Mouse (Mus musculus) myocyte (in vitro differentiated cells): Measurements from ENCODE around the gene Ubash3b. TPM values are rescaled to one million over a fixed set of nuclear protein-coding genes. Genes with fewer than 3 reads are reported as not detected.

Source experiments
- H3K27me3 ChIP-seq: one replicate; pipeline ENCODE4 v1.6.1; 2011; ENCODE audit not compliant: control insufficient read depth, insufficient read depth, insufficient read length
- H3K36me3 ChIP-seq: one replicate; pipeline ENCODE4 v1.6.1; 2011; ENCODE audit not compliant: control insufficient read depth, insufficient read depth
- H3K4me2 ChIP-seq: one replicate; pipeline ENCODE4 v1.6.1; 2011; ENCODE audit warnings: low read depth, control low read depth
- H3K4me3 ChIP-seq: one replicate; pipeline ENCODE4 v1.5.1; 2011; ENCODE audit warnings: mild to moderate bottlenecking, control low read depth, moderate library complexity
- H3K79me2 ChIP-seq: one replicate; pipeline ENCODE4 v1.6.1; 2011; ENCODE audit not compliant: control insufficient read depth, insufficient read depth
- H3ac ChIP-seq: one replicate; pipeline ENCODE4 v1.6.1; 2011; ENCODE audit not compliant: control insufficient read depth, insufficient read length
- CEBPB ChIP-seq: IDR thresholded peaks from 2 replicates; pipeline ENCODE4 v1.6.1; 2011; ENCODE audit warnings: mild to moderate bottlenecking, moderate library complexity; ENCODE audit not compliant: poor library complexity, insufficient read depth, severe bottlenecking
- E2F4 ChIP-seq: IDR thresholded peaks from one replicate; pipeline ENCODE4 v1.6.1; 2011; ENCODE audit warnings: mild to moderate bottlenecking, control low read depth, moderate library complexity; ENCODE audit not compliant: insufficient read depth
- MAX ChIP-seq: IDR thresholded peaks from one replicate; pipeline ENCODE4 v1.6.1; 2011; ENCODE audit warnings: low read depth, mild to moderate bottlenecking, control low read depth
- MYOD1 ChIP-seq, 3 experiments: IDR thresholded peaks; one replicate each; pipeline ENCODE4 v1.6.1; 2011; ENCODE audit warnings: control low read depth in 2 of 3, low read depth in 2 of 3, mild to moderate bottlenecking in 2 of 3, moderate library complexity in 1 of 3; ENCODE audit not compliant: insufficient read length in 2 of 3, control insufficient read depth in 1 of 3
- MYOG ChIP-seq, 3 experiments: IDR thresholded peaks; one replicate each; pipeline ENCODE4 v1.6.1; 2011; ENCODE audit warnings: control low read depth in 2 of 3, low read depth in 2 of 3, mild to moderate bottlenecking in 2 of 3; ENCODE audit not compliant: insufficient read length in 2 of 3, control insufficient read depth in 1 of 3, insufficient read depth in 1 of 3
- POLR2A ChIP-seq: IDR thresholded peaks from one replicate; pipeline ENCODE4 v1.6.1; 2011; ENCODE audit warnings: low read depth, mild to moderate bottlenecking, control low read depth, moderate library complexity; ENCODE audit not compliant: insufficient read length
- POLR2AphosphoS2 ChIP-seq: IDR thresholded peaks from one replicate; pipeline ENCODE4 v1.6.1; 2011; ENCODE audit warnings: low read depth, control low read depth; ENCODE audit not compliant: insufficient read length
- REST ChIP-seq: IDR thresholded peaks from one replicate; pipeline ENCODE4 v1.6.1; 2011; ENCODE audit warnings: mild to moderate bottlenecking, control low read depth, moderate library complexity; ENCODE audit not compliant: insufficient read depth, insufficient read length
- SRF ChIP-seq: IDR thresholded peaks from one replicate; pipeline ENCODE4 v1.6.1; 2011; ENCODE audit warnings: low read depth; ENCODE audit not compliant: control insufficient read depth, insufficient read length
- TCF12 ChIP-seq: IDR thresholded peaks from one replicate; pipeline ENCODE4 v1.6.1; 2011; ENCODE audit warnings: mild to moderate bottlenecking, control low read depth; ENCODE audit not compliant: poor library complexity, insufficient read depth, severe bottlenecking
- TCF3 ChIP-seq: IDR thresholded peaks from one replicate; pipeline ENCODE4 v1.6.1; 2011; ENCODE audit warnings: low read depth, control low read depth; ENCODE audit not compliant: insufficient read length
- USF1 ChIP-seq: IDR thresholded peaks from one replicate; pipeline ENCODE4 v1.6.1; 2011; ENCODE audit warnings: low read depth, mild to moderate bottlenecking, control low read depth, moderate library complexity
- polyA plus RNA-seq: library from polyadenylated mRNA; unstranded; fragments of >200 nt; fragmentation: generic; extraction: Trizol; gene quantifications from one replicate; pipeline ENCODE4 v1.2.1, GENCODE M21; 2012; ENCODE audit warnings: missing spikeins

Ubash3b gene
- polyA plus RNA-seq, 1 experiment, result 5.9 TPM

DNA sequence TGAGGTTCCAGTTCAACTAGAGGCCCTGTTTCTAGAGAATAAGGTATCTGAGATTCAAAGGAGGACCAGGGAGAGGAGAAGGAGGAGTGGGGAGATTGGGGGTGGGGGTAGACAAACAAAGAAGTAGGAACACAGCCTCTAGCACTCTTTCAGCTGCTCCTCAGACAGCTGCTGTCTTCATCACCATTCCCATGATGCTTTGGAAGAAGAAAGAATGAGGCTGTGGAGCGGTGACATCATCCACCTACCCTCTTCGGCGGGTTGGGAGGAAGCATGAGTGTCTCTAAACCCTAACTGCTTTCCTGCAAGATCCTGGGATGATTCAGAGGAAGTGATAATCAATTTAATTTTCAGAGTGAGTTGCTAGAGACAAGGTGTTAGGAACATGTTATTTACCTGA is 112.7 kb downstream of the Ubash3b start:
- TF ChIP-seq POLR2A (no peak), USF1 (no peak), CEBPB (no peak), TCF12 (peak; percentile 59), MYOD1 (IDR thresholded peaks at IDR 0.05; ENCODE audit: control insufficient read depth in 1 of 3, insufficient read length in 2 of 3, low read depth in 2 of 3) (peak; percentile 14 to 77 (median 69)), REST (no peak), MYOG (IDR thresholded peaks at IDR 0.05; ENCODE audit: control insufficient read depth in 1 of 3, insufficient read depth in 1 of 3, insufficient read length in 2 of 3, low read depth in 2 of 3) (peak in 2 of 3 experiments; percentile 49 to 76), E2F4 (no peak), TCF3 (peak; percentile 41), MAX (no peak), SRF (no peak), POLR2AphosphoS2 (no peak)
- Histone ChIP-seq H3ac (no peak overlapping the region), H3K4me2 (peak overlapping the region; percentile 24), H3K79me2 (no peaks in the 10 kb centered on the region), H3K36me3 (peaks cover 3% of the 10 kb centered on the region), H3K4me3 (no peak overlapping the region), H3K27me3 (no peaks in the 10 kb centered on the region)

DNA sequence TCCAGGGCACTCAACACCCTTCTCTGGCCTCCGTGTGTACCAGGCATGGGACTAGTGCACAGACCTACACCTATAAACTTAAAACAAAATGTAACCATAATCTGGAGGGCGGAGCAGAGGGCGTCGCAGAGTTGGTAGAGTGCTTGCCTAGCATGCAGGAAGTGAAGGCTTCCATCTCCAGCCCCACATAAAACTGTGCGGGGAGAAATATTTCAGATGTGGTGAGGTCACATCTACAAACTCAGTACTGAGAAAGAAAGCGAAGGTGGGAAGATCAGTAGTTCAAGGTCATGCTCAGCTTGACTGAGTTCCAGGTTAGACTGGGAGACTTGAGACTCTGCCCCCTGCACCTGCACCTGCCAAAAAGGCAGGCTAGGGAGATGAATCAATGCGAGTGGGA is 113.3 kb downstream of the Ubash3b start:
- Histone ChIP-seq H3K4me2 (no peak overlapping the region), H3K79me2 (no peaks in the 10 kb centered on the region), H3ac (no peak overlapping the region), H3K36me3 (peaks cover 3% of the 10 kb centered on the region), H3K4me3 (no peak overlapping the region), H3K27me3 (no peaks in the 10 kb centered on the region)
- TF ChIP-seq CEBPB (no peak), REST (no peak), E2F4 (no peak), USF1 (no peak), MAX (no peak), TCF3 (no peak), TCF12 (no peak), MYOD1 (IDR thresholded peaks at IDR 0.05; ENCODE audit: control insufficient read depth in 1 of 3, insufficient read length in 2 of 3, low read depth in 2 of 3) (no peak)

DNA sequence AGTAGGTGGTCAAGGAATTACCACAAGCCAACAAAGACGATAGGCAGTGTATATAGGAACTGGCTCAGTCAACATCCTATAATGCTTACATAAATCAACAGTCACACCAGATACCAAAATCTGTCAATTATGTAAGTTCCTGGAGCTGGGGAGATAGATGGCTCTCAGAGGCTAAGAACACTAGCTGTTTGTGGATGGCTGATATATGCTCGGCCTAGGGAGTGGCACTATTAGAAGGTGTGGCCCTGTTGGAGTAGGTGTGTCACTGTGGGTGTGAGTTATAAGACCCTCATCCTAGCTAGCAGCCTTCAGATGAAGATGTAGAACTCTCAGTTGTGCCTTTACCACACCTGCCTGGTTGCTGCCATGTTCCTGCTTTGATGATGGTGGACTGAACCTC is 113.8 kb downstream of the Ubash3b start:
- H3ac ChIP-seq, result no peak overlapping the region
- H3K79me2 ChIP-seq, result no peaks in the 10 kb centered on the region
- no peak for TF ChIP-seq TCF3
- TF ChIP-seq MAX, result no peak
- TF ChIP-seq MYOD1 (IDR thresholded peaks at IDR 0.05; ENCODE audit: control insufficient read depth in 1 of 3, insufficient read length in 2 of 3, low read depth in 2 of 3), result no peak
- no peak for TF ChIP-seq MYOG (IDR thresholded peaks at IDR 0.05; ENCODE audit: control insufficient read depth in 1 of 3, insufficient read depth in 1 of 3, insufficient read length in 2 of 3, low read depth in 2 of 3)
- no peak for TF ChIP-seq REST
- no peak for TF ChIP-seq USF1
- no peak for TF ChIP-seq CEBPB
- TF ChIP-seq TCF12, result no peak
- TF ChIP-seq POLR2A, result no peak
- H3K4me2 ChIP-seq, result no peak overlapping the region
- H3K27me3 ChIP-seq, result no peaks in the 10 kb centered on the region
- H3K36me3 ChIP-seq, result peaks cover 3% of the 10 kb centered on the region
- no peak overlapping the region for H3K4me3 ChIP-seq

DNA sequence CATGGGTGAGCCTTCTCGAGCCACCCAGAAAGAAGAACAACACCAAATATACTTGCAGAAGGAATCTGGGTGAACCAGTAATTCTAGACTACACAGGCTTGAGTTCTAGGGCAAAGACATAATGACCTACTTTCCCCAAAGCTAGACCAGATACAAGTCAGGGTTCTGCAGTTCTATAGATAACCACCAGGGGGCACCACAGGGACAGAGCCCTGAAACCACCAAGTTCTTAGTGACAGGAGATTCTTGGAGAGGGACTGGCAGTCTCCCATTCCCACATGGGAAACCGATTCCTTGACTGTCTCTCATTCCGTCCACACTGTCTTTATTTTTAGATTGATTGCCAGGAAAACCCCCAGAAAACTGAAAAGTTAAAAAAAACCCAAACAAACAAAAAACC is 116.9 kb downstream of the Ubash3b start:
- Histone ChIP-seq H3K4me3 (no peak overlapping the region), H3ac (no peak overlapping the region), H3K4me2 (no peak overlapping the region), H3K27me3 (no peaks in the 10 kb centered on the region), H3K36me3 (peaks cover 3% of the 10 kb centered on the region), H3K79me2 (no peaks in the 10 kb centered on the region)
- TF ChIP-seq POLR2AphosphoS2 (no peak), MAX (no peak), MYOG (IDR thresholded peaks at IDR 0.05; ENCODE audit: control insufficient read depth in 1 of 3, insufficient read depth in 1 of 3, insufficient read length in 2 of 3, low read depth in 2 of 3) (no peak), TCF12 (no peak)

DNA sequence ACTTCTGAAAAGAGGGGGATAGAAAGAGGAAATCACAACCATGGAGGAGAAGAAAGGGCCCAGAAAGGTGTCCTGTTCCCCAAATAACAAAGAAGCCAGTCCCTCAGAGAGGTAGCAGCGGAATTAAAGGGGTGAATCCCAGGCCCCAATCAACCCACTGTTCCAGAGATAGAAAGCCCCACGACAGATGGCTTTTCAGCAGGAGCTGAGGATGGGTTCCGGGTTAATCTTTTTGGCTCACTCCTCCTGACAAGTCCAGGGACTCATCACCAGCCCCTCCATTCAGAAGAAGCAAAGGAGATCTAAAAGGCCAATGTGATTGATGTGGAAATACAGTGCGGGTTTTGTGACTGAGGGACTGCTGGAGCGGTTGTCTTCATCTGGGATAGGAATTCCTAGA is 117.9 kb downstream of the Ubash3b start:
- no peak overlapping the region for H3K4me2 ChIP-seq
- no peaks in the 10 kb centered on the region for H3K79me2 ChIP-seq
- no peak overlapping the region for H3ac ChIP-seq
- H3K4me3 ChIP-seq, result no peak overlapping the region
- no peaks in the 10 kb centered on the region for H3K27me3 ChIP-seq
- H3K36me3 ChIP-seq, result peaks cover 3% of the 10 kb centered on the region
- no peak for TF ChIP-seq POLR2A
- no peak for TF ChIP-seq POLR2AphosphoS2
- TF ChIP-seq TCF12, result no peak
- TF ChIP-seq SRF, result no peak
- no peak for TF ChIP-seq MYOD1 (IDR thresholded peaks at IDR 0.05; ENCODE audit: control insufficient read depth in 1 of 3, insufficient read length in 2 of 3, low read depth in 2 of 3)
- TF ChIP-seq MAX, result no peak
- no peak for TF ChIP-seq USF1
- no peak for TF ChIP-seq TCF3
- TF ChIP-seq E2F4, result no peak
- TF ChIP-seq CEBPB, result no peak
- no peak for TF ChIP-seq REST
- no peak for TF ChIP-seq MYOG (IDR thresholded peaks at IDR 0.05; ENCODE audit: control insufficient read depth in 1 of 3, insufficient read depth in 1 of 3, insufficient read length in 2 of 3, low read depth in 2 of 3)
